Mouse (Mus musculus) thymus, adult 18-20 months (tissue): Measurements from ENCODE around the gene Tprkb.
A peak's percentile ranks its signal among the peaks of the same experiment; 100 is the strongest.
"Not testable (repeated sequence)": the region's sequence is repeated elsewhere in the genome, so short reads cannot be mapped to it uniquely, and the experiment has no call there.

Experiments
- DNase-seq, 2 experiments: peaks; one replicate each; pipeline ENCODE4 v3.0.0; 2022; ENCODE audit warnings: mixed read lengths in 2 of 2

The Tprkb gene

DNA sequence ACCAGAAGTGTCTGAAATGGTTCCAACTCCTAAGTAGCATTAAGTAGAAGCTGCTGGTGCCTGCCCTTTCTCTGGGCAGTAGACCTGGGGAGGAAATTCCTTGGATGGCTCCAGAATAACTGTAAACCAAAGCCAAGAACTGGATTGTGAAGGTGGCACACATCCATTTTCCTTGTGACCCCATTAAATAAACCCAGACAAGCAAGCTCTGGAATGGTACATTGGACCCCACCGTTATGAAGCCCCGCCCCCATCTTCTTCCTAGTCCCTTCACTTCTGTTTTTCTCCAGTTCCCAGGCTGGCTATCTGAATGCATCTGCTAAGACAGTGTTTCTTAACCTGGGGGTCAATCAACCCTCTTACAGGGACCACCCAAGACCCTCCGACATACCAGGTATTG, at the start of gene Tprkb:
Gene Tprkb (plus strand): TSS at position 279 of the 400 bp plus-strand sequence.
- no peak for DNase-seq

DNA sequence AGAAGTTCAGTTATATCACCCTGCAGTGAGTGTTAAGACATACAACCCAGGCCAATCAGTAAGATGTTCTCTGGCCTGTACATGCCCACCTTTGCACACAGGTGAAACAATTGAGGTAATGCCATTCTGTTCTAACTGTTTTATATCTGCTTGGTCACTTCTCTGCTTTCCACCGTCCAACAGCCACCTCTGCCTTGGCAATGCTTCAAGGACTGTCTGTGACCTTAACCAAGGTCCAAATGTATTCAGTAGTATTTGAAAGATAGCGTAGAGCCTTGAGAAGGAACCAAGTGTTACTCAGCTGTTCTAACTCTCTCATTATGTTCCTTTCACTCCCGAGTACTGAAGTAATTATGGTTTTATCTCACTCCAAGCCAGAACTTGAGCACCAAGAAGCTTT, 49.1 kb upstream of the Tprkb start:
- DNase-seq = no peak

GRCm38 (mm10) chr6:85863136-85863535, 48.5 kb upstream of the Tprkb start:
- DNase-seq = no peak

DNA sequence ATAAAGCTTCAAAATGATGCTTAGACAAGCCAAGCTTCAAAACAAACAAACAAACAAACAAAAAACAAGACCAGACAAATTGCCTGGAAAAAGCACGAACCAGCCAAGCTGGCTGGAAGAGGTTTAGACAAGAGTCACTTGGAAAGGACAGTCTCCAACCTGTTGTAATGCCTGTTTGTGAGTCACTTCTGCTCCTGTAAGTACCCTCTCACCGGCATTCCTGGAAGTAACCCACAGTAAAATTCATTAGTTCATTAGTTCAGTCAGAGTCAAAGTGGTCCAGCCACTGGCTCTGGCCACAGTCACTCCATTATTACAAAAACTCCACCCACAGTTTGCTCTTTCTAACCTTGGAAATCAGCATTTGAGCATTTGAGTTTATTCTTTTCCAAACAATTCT, 47.8 kb upstream of the Tprkb start:
- no peak for DNase-seq

- not testable (repeated sequence) for DNase-seq
Measured at GRCm38 (mm10) chr6:85864900-85865639, 46.6 kb upstream of the Tprkb start.

DNA sequence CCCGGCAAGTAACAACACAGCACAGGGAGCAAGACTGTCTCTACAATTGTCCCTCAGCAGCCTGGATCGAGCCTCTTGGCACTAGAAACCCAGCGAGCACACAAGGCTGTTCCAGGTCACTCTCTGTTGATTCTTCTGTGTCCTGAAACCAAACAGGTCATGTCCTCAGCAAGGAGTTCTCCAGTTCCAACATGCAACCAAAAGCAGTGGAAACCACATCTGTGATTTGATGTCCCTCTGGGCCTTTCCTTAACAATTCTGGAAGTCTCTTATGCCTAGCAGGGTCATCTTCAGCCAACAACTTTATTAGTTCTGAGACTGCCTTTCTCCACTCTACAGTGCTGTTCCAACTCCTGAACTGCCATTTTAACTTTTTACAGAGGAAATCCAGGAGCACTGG, 45.5 kb upstream of the Tprkb start:
- DNase-seq = not testable (repeated sequence)

GRCm38 (mm10) chr6:85866995-85867394, 44.7 kb upstream of the Tprkb start:
- not testable (repeated sequence) for DNase-seq

DNA sequence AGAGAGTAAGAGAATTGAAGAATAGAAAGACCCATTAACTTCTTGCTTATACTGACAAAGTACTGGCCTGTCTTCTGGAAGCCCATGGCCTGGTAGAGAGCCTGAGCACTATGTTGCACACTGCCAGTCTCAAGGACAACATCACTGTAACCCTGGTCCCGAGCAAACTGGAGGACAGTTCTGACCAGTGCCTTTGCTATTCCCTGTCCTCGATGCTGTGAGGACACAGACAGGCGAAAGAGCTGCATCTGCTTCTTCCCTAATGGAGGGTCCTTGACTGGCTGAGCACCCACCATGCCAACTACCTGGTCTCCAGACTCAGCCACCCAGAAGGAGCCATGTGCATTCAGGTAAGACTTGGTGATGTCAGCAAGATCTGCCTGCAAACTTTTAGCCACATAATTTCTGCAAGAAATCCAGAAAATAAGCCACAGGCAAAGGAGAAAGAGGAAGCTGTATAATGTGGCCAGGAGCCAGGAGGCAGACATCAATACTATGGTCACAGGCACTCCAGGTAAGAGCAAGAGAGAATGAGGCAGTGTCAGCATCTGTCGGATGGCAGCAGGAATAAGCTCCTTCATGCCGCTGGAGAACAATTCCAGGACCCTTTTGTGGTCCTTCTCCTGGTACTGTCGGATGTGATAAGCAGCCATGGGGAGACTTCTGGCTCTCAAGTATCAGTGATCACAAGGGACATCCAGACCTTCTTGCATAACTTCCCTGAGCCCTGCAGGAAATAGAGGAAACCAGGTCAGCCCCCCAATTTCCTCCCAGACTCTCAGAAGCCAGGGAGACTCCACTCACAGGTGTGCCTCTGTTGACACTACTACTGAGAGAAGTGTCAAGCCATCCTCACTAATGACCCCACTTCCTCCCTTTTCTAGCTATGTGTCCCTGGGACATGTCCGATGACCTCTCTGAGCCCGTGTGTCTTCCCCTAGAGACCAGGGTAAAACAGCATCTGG, 43.7 kb upstream of the Tprkb start:
- no peak for DNase-seq

DNA sequence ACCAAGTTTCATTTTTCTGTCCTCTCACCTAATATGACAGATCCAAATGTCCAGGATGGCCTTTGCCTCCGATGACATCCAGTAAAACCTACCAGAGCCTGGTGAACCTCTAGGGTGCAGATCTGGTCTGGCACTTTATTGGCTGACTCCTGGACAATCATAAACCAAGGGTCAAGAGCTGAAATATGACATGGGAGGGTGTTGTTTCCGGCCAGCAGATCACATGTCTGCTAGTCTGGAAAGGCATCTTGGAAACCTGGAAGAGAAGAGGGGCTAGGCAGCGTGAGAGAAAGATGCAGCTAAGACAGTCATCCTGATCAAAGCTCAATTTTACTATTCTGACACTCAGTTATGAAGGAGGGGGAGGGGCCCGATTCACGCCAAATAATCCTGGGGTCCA, 42.7 kb upstream of the Tprkb start, which contains the start of gene Nat8f2:
Gene Nat8f2 (minus strand): TSS at position 153 of the 400 bp plus-strand sequence.
- not testable (repeated sequence) for DNase-seq

DNA sequence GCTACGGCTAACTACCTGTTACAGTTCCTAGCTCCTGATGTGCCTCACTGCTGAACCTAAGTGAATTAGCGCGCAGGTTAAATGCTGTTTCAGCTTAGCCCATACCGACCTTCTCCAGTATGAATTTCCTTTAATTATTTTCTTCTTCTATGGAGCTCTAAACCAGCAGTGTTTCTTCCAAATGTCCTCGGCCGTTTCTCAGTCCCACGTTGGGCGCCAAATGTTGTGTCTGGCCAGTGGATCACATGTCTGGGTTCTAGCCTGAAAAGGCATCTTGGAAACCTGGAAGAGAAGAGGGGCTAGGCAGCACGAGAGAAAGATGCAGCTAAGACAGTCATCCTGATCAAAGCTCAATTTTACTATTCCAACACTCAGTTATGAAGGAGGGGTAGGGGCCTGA, 28.4 kb upstream of the Tprkb start:
- not testable (repeated sequence) for DNase-seq

- no peak for DNase-seq
Measured at GRCm38 (mm10) chr6:85884311-85884710, 27.4 kb upstream of the Tprkb start.

DNA sequence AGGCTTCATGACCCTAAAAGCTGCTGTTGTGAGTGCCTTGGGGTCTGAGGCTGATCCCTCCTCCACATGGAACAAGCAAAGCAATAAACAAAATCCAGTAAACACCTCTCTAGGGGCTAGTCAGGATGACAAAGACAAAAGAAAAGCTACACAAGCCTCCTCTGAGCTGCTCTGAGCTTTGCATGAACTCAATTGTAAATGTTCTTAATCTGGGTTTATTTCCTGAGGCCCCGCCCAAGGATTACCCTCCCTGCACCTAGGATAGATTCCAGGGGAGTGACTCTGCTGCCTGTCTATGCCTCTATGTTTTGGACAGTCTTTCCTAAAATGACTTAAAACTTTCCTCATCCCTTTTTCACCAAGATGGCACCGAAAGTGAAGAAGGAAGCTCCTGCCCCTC, 22.7 kb upstream of the Tprkb start:
- no peak for DNase-seq

DNA sequence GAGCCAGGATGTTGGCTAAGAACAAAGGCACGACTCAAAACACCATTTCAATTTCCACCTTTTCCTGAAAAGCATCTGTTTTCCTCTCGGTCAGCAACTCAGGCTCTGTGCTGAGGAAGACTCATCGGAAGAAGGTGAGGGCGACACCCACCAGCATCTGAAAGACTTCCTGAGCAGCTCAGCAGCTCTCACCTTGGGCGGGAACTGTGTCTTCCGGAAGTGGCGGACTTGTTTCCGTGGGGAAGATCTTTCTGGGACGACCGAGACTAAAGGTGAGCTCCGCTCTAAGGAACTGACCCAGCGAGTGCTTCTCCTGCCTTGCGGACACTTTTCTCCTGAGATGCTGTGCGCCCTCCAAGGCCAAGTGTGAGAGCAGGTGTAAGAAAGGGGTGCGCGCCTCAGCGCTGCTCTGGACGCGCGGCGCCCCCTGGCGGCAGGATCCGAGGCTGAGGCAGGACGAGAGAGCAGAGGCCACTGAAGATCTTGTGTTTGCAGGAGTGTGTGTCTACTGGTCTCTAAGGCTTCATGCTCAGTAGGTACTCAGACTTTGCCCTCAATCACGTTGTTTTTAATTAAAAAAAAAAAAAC, 16.5 kb upstream of the Tprkb start:
- DNase-seq = not testable (repeated sequence)

- DNase-seq = not testable (repeated sequence)
Measured at GRCm38 (mm10) chr6:85898596-85899475, 12.8 kb upstream of the Tprkb start.

DNA sequence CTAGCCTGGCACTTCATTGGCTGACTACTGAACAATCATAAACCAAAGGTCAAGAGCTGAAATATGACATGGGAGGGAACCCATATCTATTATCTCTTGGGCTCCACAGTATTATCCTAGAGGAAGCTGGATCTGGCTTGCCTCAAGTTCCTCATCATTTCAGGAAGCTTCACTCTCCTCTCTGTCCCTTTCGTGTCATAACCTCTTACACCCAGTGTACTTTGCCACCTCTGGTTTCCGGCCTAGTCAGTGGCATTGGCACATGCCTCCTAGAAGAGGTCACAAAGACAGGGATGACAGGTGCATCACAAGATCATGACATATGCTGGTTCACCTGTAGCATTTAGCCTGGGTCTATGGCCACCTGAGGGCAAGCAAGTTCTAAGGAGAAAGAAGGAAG, 9.4 kb upstream of the Tprkb start:
- DNase-seq = no peak

- DNase-seq = peak; percentile 66 to 73
Measured at GRCm38 (mm10) chr6:85904642-85905061, 7.0 kb upstream of the Tprkb start, which contains the start of gene Nat8f4. Gene Nat8f4 (minus strand): TSS chr6:85904884.

GRCm38 (mm10) chr6:85906911-85907351, 4.7 kb upstream of the Tprkb start:
- DNase-seq = not testable (repeated sequence)

DNA sequence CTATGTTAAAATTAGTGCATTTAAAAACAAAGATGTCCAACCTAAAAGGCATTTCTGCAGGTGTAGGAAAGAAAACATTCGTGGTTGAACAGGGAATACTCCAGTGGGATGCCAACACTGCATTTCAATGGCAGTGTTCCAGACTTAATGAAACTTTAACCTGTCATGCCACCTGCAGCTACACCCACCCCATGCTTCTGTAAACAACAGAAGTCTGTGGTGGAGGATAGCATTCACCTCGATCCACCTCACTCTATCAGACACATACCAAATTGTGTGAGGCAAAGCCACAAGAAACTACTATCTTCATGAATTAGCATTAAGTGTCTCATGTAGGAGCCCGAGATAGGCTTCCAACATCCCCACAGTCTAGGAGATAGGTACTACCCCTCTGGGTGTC, 3.3 kb upstream of the Tprkb start:
- no peak for DNase-seq

GRCm38 (mm10) chr6:85909704-85910103, 2.0 kb upstream of the Tprkb start:
- no peak for DNase-seq

GRCm38 (mm10) chr6:85915141-85915538, 3.5 kb downstream of the Tprkb start:
- DNase-seq = no peak

DNA sequence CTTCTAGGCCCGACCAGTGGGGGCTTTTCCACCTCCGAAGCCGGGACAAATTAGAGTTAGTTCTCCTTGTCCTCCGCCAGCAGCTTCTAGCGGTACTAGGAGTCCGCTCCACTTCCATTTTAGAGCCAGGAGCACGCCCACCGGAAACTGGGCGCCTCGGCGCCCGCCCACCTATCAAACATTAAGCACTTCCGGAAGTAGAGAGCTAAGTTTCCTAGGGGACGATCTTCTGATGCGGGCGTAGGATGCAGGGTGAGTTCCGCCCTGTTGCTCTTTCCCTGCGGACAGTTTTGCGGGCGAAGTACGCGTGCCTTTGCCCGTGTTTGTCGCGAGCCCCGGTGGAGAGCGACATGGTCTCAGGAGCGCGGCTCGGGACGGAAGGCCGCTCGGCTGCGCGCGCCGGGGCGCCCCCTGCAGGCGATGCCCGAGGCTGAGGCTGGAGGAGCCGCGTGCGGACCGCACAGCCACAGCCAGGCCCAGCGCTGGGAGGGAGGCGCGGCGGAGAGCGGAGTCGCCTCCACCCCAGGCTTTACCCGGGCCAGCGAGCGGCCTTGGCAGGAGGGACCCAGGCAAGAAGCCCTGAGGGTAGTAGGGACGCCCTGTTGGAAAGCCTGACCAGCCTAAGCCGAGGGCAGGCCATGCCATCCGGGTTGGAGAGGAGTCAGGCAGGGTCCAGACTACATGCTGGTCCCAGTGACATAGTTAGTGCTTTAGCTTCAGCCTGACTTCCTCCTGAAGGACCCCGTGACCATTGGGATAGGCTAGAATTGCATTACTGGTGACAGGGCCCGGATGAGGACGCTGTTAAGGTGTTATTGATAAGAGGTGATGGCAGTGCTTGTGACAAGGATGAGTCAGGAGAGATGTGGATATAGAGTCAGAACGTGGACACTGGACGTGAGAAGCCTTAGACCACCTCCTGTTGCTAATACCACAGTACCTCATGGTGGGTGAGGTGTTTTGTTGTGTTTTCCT, 4.2 kb downstream of the Tprkb start, which contains the start of gene Nat8f1:
Gene Nat8f1 (minus strand): TSS at position 149 of the 975 bp plus-strand sequence.
- DNase-seq = peak; percentile 74 to 80
